Mouse (Mus musculus) thymus, adult 18-20 months (tissue): Measurements from ENCODE around the gene Nasp.
A peak's percentile ranks its signal among the peaks of the same experiment; 100 is the strongest.

ENCODE experiments used
- DNase-seq, 2 experiments: peaks; one replicate each; pipeline ENCODE4 v3.0.0; 2022; ENCODE audit warnings: mixed read lengths in 2 of 2

The Nasp gene

GRCm38 (mm10) chr4:116635197-116635596 is 7.5 kb upstream of the Nasp start:
- no peak for DNase-seq

- peak; percentile 78 to 88 for DNase-seq
Observed at GRCm38 (mm10) chr4:116627359-116627716, 403 bp downstream of the Nasp start.

DNA sequence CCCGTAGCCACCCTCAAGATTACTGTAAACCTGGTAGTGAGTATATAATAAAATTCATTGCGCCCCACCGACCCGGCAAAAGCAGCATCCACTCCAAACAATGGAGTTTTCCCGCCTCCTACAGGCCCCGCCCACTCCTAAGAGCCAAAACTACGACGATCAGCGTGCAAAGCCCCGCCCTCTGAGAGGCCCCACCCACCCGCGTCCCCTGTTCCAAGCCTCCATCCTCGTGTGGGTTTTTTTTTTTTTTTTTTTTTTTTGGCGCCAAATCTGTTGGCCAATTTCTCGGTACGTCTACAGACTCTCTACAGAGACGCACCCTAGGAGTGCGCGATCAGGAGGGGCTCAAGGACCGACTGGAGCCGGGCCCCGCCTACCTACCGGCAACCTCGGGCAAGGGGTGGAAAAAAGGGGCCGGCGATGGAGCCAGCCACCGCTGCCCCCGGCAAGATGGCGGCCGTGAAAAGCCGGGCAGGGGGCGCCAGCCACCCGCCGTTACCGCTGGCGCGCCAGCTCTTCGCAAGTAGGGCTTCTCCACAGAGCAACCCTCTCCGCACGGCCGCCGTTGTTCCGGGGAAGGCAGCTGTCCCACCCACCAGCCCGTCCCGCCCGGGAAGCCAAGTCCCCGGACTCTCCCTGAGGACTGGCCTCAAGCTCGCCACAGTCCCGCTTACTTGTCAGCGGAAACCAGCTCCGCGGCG is 933 bp downstream of the Nasp start:
- DNase-seq: peak; percentile 53 to 66

GRCm38 (mm10) chr4:116624831-116625230 is 2.9 kb downstream of the Nasp start:
- no peak for DNase-seq

- no peak for DNase-seq
Observed at GRCm38 (mm10) chr4:116615237-116615636, 12.5 kb downstream of the Nasp start.

GRCm38 (mm10) chr4:116612621-116613020 is 15.1 kb downstream of the Nasp start:
- DNase-seq: no peak

DNA sequence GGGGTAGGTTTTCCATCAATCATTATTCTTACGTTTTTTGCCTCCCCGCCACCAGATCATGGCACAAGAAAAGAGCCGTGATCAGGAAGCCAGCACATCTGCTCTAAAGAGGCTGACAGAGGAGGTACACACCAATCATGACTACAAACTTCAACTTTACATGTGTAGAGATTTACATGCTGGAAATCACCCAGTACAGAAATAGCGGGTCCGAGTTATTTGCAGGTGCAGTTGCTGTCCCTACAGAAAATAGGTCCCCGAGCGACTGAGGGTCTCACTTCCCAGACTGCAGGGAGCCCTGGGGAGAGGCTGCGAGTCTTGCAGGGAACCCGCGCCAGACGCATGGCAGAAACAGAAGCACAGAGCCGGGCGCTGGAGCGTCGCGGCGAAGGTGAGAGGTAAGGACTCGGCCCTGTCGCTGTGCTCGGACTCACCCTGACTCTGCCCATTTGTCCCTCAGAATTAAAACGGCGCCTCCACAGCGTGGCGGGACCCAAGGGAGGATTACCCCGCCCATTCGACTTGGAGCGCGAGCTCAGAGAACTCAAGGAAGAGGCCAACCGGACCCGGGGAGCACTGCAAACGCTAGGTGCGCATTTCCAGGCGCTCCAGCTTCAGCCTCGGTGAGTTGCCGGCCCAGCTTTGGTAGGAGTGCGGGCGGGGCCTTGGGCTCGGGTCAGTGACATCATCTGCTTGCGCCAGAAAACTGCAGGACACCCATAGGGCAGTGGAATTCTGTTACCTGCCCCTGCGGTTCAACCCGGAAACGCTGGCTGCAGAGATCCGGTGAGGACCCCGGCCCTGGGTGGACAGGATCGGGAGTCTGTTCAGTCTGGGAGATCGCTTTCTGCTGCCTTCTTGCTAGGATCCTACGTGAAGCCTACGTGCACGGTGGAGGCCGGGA is 30.5 kb downstream of the Nasp start:
- peak; percentile 47 to 59 for DNase-seq

DNA sequence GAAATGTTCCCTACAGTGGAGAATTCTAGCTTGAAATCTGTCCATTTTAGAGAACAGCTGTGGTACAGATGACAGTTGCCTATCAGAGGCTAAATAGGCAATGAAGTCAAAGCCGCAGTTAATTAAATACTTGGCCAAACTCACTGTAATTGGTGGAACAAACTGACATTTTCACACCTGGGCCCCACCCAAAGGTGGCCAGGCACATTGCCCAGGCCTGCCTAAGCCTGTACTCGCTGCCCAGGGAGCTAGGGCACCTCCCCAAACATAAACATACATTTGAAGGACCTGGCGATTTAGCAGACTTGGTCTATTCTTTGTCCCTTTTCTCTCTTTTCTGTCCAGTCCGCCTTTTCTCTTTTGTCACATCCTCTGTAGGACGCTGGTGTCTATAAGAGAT is 31.4 kb downstream of the Nasp start, which contains the start of gene Ccdc17:
Gene Ccdc17, plus strand, starts transcription at position 276 of the 400 bp plus-strand sequence.
- no peak for DNase-seq

DNA sequence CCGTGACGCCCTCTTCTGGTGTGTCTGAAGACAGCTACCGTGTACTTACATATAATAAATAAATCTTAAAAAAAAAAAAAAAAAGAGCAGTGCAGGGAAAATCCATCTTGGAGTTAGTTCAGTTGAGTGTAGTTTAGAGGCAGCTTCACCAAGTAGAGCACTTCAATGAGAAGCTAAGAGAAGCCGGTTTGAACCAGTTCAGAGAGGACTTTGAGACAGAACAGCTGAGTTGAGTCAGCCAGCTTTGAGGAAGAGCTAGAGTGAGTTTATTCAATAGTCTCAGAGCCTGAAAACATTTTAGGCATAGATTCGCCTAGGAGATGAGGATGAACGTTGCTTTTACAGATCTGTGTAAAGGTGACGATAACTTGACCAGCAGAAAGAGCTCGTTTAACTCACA is 31.9 kb downstream of the Nasp start:
- no peak for DNase-seq

DNA sequence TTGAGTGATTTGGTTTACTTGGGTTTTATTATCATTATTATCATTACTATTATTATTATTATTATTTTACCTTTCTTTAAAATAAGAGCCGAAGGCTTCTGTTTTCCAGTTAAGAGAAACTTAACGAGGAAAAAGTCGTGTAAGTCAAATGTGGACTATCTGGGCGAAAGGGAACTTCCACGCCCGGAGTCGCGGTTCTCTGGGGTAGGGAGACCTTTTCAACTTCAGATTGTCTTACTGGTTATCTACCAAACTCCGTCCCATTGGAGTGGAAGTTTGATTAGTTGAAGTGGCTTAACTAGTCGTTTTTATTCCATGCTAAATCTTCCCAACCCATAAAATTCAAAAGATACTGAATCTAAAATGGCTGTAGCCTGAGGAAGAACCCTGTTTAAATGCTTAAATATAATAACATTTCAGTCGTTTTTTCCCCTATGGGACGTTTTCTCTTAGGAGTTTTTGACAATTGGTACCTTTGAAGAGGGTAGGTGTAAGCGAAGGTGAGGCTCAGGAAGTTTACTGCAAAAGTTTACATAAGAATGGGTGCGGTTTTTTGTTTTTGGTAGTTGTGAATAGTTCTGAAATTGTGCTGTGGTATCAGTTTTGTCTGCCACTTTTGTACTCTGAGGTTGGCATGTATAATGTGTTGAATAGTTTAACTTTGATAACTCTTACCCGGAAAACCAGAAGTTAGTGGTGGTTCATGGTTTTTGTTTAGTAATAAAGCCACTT is 69.4 kb downstream of the Nasp start:
- DNase-seq: peak in 1 of 2 experiments; percentile 1

- DNase-seq: peak; percentile 96 to 98
Observed at GRCm38 (mm10) chr4:116557306-116558121, 70.2 kb downstream of the Nasp start, which contains the start of gene Gpbp1l1. Gene Gpbp1l1 (plus strand): TSS chr4:116557658.

- peak; percentile 87 to 92 for DNase-seq
Observed at GRCm38 (mm10) chr4:116556561-116557305, 71.0 kb downstream of the Nasp start.

- DNase-seq: peak; percentile 45 to 57
Observed at GRCm38 (mm10) chr4:116555413-116556300, 72.1 kb downstream of the Nasp start, which contains the start of gene Tmem69. Gene Tmem69 (minus strand): TSS chr4:116555936.

DNA sequence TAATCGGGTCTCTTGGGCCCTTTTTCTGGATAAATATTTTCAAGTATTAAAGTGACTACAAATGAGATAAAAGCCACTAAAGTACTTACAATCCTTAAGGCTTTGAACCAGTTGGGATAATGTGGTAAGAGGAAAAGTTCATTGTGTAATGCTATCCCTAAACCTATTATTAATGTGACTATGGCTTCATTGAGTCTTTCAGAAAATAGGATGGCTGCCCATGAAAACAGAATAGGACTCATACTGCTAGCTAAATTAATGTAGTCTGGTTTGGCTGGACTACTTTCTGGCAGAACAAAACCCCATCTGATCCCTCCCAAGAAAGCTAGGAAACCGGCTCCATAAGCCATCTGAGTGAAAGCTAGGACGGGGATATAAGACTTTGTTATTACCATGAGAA is 74.7 kb downstream of the Nasp start:
- DNase-seq: no peak
